Mouse (Mus musculus): ENCODE results near the gene Xpot. TPM values are rescaled to one million over a fixed set of nuclear protein-coding genes. Genes with fewer than 3 reads are reported as not detected.

Gene Xpot
- total and polyA plus RNA-seq, 3 experiments = 132 to 151 (median 140) TPM

DNA sequence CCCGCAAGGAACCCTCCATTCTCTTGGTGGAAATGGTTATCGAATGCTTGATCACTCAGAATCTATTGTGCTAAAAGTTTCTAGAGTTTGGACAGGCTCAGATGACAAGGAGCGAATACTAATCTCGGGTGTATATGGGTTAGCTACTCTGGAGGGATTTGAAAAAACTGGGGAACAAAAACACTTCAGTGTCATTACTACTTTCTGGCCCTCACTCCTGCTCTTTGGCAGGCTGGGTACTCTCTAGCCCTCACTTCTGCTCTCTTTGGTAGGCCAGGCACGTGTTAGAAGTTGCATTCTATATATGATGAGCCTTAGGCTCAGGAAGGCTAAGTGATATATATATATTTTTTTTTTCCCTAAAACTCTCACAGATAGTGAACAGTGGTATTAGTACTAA is 13.4 kb upstream of the Xpot start:
- no peak overlapping the region for H3K9ac ChIP-seq (ENCODE audit: insufficient read depth, low read depth)

DNA sequence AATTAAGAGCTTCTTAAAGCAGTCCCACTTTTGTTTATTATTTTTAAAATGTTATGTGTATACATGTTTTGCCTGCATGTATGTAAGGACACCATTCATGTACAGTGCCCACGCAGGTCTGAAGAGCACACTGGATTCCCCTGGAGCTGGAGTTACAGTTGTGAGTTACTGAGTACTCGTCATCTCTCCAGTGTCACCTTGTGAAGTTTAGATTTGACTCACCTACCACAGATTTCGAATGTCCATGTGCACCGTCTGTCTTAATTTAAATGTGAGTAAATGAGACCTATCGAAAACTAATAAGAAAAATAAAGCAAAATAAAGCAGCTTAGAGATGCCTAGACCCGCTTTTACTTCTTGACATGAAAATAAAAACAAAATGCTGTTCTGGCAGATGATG is 10.1 kb upstream of the Xpot start:
- TF ChIP-seq JUND (conservative IDR thresholded peaks at IDR 0.05; ENCODE audit: low read depth, low read length) = peak; percentile 54
- TF ChIP-seq USF2 (conservative IDR thresholded peaks at IDR 0.05; ENCODE audit: low read depth, low read length) = no peak
- peak; percentile 52; the same call in 1 of the 2 replicates for TF ChIP-seq IRF4 (IDR thresholded peaks at IDR 0.05; ENCODE audit: low read depth, low read length)
- no peak for TF ChIP-seq ZMIZ1 (IDR thresholded peaks at IDR 0.05; ENCODE audit: low read depth, low read length)
- no peak for DNase-seq (ENCODE audit: extremely low read depth)
- Histone ChIP-seq H3K4me2 (ENCODE audit: insufficient read depth, low read depth, poor library complexity, severe bottlenecking) (no peak overlapping the region), H3K9me3 (replicated peaks; ENCODE audit: low read length) (peaks cover 3% of the 10 kb centered on the region), H3K4me1 (ENCODE audit: control insufficient read depth in 1 of 2, insufficient read depth in 2 of 2) (peaks cover 5 to 21% of the 10 kb centered on the region in 2 experiments; a peak in 3 of 4 replicates), H3K79me2 (replicated peaks; ENCODE audit: control insufficient read depth, extremely low read depth, insufficient read depth, poor library complexity, severe bottlenecking) (no peaks in the 10 kb centered on the region), H3K36me3 (replicated peaks in 1 of 2; ENCODE audit: control insufficient read depth in 1 of 2, insufficient read depth in 1 of 2, low read length in 1 of 2) (no peaks in the 10 kb centered on the region), H3K27me3 (replicated peaks) (no peaks in the 10 kb centered on the region), H3K9ac (ENCODE audit: insufficient read depth, low read depth) (no peak overlapping the region), H3K4me3 (replicated peaks in 1 of 3; ENCODE audit: low read depth in 2 of 3, low read length in 2 of 3, poor library complexity in 1 of 3) (no peak overlapping the region), H3K27ac (ENCODE audit: insufficient read depth, low read depth) (no peak overlapping the region)
- in situ Hi-C loops (cut with MboI; ENCODE audit: low pct_ligation_motif_present, low pct_unique_long_range_greater_than_20kb, low sequenced_read_pairs) (loop anchor here (10.0 kb wide), 1 partner anchor 429 kb away; no protein-coding TSS in a partner anchor), dilution Hi-C loops (cut with MboI; ENCODE audit: extremely low pct_ligation_motif_present, extremely low pct_unique_long_range_greater_than_20kb, low sequenced_read_pairs) (no loop called here)

More for the DNA sequence above, 13.4 kb upstream of the Xpot start:
- TF ChIP-seq BHLHE40 (IDR thresholded peaks at IDR 0.05; ENCODE audit: low read depth, low read length) (0 out of 2 replicates have a peak, but pooled peaks have one; percentile 7), MEF2A (IDR thresholded peaks at IDR 0.05; ENCODE audit: borderline replicate concordance, low read depth, low read length) (no peak), UBTF (IDR thresholded peaks at IDR 0.05; ENCODE audit: low read depth, low read length) (no peak)
- peaks cover 5 to 19% of the 10 kb centered on the region in 2 experiments for H3K4me1 ChIP-seq (ENCODE audit: control insufficient read depth in 1 of 2, insufficient read depth in 2 of 2)
- H3K27me3 ChIP-seq (replicated peaks) = peaks cover 11% of the 10 kb centered on the region
- in situ Hi-C loops (cut with MboI; ENCODE audit: low pct_ligation_motif_present, low pct_unique_long_range_greater_than_20kb, low sequenced_read_pairs) = loop anchor here (10.0 kb wide), 1 partner anchor 425 kb away; no protein-coding TSS in a partner anchor
- H3K79me2 ChIP-seq (replicated peaks; ENCODE audit: control insufficient read depth, extremely low read depth, insufficient read depth, poor library complexity, severe bottlenecking) = no peaks in the 10 kb centered on the region
- no peaks in the 10 kb centered on the region for H3K36me3 ChIP-seq (replicated peaks in 1 of 2; ENCODE audit: control insufficient read depth in 1 of 2, insufficient read depth in 1 of 2, low read length in 1 of 2)
- H3K27ac ChIP-seq (ENCODE audit: insufficient read depth, low read depth) = no peak overlapping the region
- no peak for DNase-seq (ENCODE audit: extremely low read depth)
- H3K4me3 ChIP-seq (replicated peaks in 1 of 3; ENCODE audit: low read depth in 2 of 3, low read length in 2 of 3, poor library complexity in 1 of 3) = no peak overlapping the region
- peaks cover 3% of the 10 kb centered on the region for H3K9me3 ChIP-seq (replicated peaks; ENCODE audit: low read length)
- dilution Hi-C loops (cut with MboI; ENCODE audit: extremely low pct_ligation_motif_present, extremely low pct_unique_long_range_greater_than_20kb, low sequenced_read_pairs) = no loop called here
- H3K4me2 ChIP-seq (ENCODE audit: insufficient read depth, low read depth, poor library complexity, severe bottlenecking) = no peak overlapping the region

- Histone ChIP-seq H3K36me3 (replicated peaks in 1 of 2; ENCODE audit: control insufficient read depth in 1 of 2, insufficient read depth in 1 of 2, low read length in 1 of 2) (no peaks in the 10 kb centered on the region), H3K27ac (ENCODE audit: insufficient read depth, low read depth) (no peak overlapping the region), H3K4me2 (ENCODE audit: insufficient read depth, low read depth, poor library complexity, severe bottlenecking) (no peak overlapping the region), H3K9me3 (replicated peaks; ENCODE audit: low read length) (peaks cover 3% of the 10 kb centered on the region), H3K4me1 (ENCODE audit: control insufficient read depth in 1 of 2, insufficient read depth in 2 of 2) (peaks cover 8 to 20% of the 10 kb centered on the region in 2 experiments; a peak in 3 of 4 replicates), H3K79me2 (replicated peaks; ENCODE audit: control insufficient read depth, extremely low read depth, insufficient read depth, poor library complexity, severe bottlenecking) (no peaks in the 10 kb centered on the region), H3K4me3 (replicated peaks in 1 of 3; ENCODE audit: low read depth in 2 of 3, low read length in 2 of 3, poor library complexity in 1 of 3) (no peak overlapping the region), H3K27me3 (replicated peaks) (no peaks in the 10 kb centered on the region), H3K9ac (ENCODE audit: insufficient read depth, low read depth) (no peak overlapping the region)
- in situ Hi-C loops (cut with MboI; ENCODE audit: low pct_ligation_motif_present, low pct_unique_long_range_greater_than_20kb, low sequenced_read_pairs) (loop anchor here (10.0 kb wide), 1 partner anchor 431 kb away; no protein-coding TSS in a partner anchor), dilution Hi-C loops (cut with MboI; ENCODE audit: extremely low pct_ligation_motif_present, extremely low pct_unique_long_range_greater_than_20kb, low sequenced_read_pairs) (no loop called here)
- TF ChIP-seq ZKSCAN1 (IDR thresholded peaks at IDR 0.05; ENCODE audit: borderline replicate concordance, low read depth, low read length) = no peak
- TF ChIP-seq JUN (IDR thresholded peaks at IDR 0.05; ENCODE audit: insufficient read depth, low read depth, low read length) = no peak
- no peak for TF ChIP-seq ZMIZ1 (IDR thresholded peaks at IDR 0.05; ENCODE audit: low read depth, low read length)
- TF ChIP-seq MAZ (IDR thresholded peaks at IDR 0.05; ENCODE audit: low read depth, low read length) = no peak
- TF ChIP-seq MAX (IDR thresholded peaks at IDR 0.05; ENCODE audit: low read length) = no peak
- TF ChIP-seq USF2 (conservative IDR thresholded peaks at IDR 0.05; ENCODE audit: low read depth, low read length) = no peak
- no peak for TF ChIP-seq TBP (conservative IDR thresholded peaks at IDR 0.05; ENCODE audit: low read depth, low read length)
- TF ChIP-seq CHD1 (IDR thresholded peaks at IDR 0.05; ENCODE audit: low read depth, low read length) = no peak
- TF ChIP-seq PAX5 (IDR thresholded peaks at IDR 0.05; ENCODE audit: low read length) = no peak
- no peak for TF ChIP-seq EP300 (IDR thresholded peaks at IDR 0.05; ENCODE audit: low read length)
- no peak for TF ChIP-seq CHD2 (IDR thresholded peaks at IDR 0.05; ENCODE audit: low read length)
- no peak for TF ChIP-seq SIN3A (IDR thresholded peaks at IDR 0.05; ENCODE audit: low read length)
- TF ChIP-seq KAT2A (IDR thresholded peaks at IDR 0.05; ENCODE audit: insufficient replicate concordance, low read length) = no peak
- TF ChIP-seq MYC (IDR thresholded peaks at IDR 0.05; ENCODE audit: low read depth, low read length) = no peak
- no peak for TF ChIP-seq NELFE (IDR thresholded peaks at IDR 0.05; ENCODE audit: low read depth, low read length)
- no peak for TF ChIP-seq E2F4 (IDR thresholded peaks at IDR 0.05; ENCODE audit: insufficient replicate concordance, low read depth, low read length)
- no peak for TF ChIP-seq POLR2A (IDR thresholded peaks at IDR 0.05; ENCODE audit: low read depth, low read length)
- TF ChIP-seq BHLHE40 (IDR thresholded peaks at IDR 0.05; ENCODE audit: low read depth, low read length) = no peak
- no peak for TF ChIP-seq SMC3 (IDR thresholded peaks at IDR 0.05; ENCODE audit: low read depth, low read length)
- no peak for TF ChIP-seq HCFC1 (IDR thresholded peaks at IDR 0.05; ENCODE audit: low read depth, low read length)
- DNase-seq (ENCODE audit: extremely low read depth) = no peak
Measured at GRCm38 (mm10) chr10:121634159-121634558, 8.0 kb upstream of the Xpot start.
